Mouse (Mus musculus): ENCODE measurements around the gene Ap1m2.

DNA sequence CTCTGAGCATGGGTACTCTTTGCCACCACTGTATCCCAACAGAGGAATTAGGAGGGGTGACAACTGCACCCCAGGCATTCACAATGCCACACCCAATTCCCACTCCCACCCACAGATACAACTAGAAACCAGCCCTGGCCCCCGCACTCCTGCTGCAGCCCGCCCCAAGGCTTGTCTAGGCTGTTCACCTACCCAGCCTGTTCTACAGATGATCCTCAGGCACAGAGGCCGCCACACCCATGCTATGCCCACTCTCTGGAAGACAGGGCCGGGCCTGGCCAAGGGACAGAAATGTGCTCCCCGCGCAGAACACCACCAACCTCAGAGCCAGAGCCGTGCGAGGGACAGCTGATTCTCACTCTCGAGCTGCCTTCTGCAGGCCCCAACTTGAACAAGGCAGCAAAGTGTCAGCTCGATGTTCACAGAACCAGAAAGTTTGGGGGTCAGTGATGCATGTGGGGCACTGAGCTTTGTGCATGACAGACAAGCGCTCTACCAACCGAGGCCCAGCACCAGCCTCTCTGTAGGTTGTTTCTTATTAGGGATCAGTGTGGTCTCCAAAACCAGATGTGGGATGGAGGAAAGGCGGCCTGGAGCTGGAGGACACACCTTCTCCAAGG is 60.9 kb downstream of the Ap1m2 start:
- TF ChIP-seq CTCF (conservative IDR thresholded peaks at IDR 0.05; ENCODE audit: low read length) (no peak), POU5F1 (IDR thresholded peaks at IDR 0.05; ENCODE audit: borderline replicate concordance, low read length) (no peak)

All from E14TG2a.4 (cell line).